Mouse (Mus musculus): ENCODE data around the gene March9. TPM values are rescaled to one million over a fixed set of nuclear protein-coding genes. Genes with fewer than 3 reads are reported as not detected.
A peak's percentile ranks its signal among the peaks of the same experiment; 100 is the strongest.
"Not testable (repeated sequence)": the region's sequence is repeated elsewhere in the genome, so short reads cannot be mapped to it uniquely, and the experiment has no call there.

Gene March9
- polyA plus RNA-seq, 1 experiment, result 1.7 TPM

GRCm38 (mm10) chr10:127063913-127064870 is 4.2 kb upstream of the March9 start:
- peak overlapping the region; percentile 84 for H3K27ac ChIP-seq (ENCODE audit: insufficient read depth, low read depth, low read length)
- peaks cover 20% of the 10 kb centered on the region for H3K4me1 ChIP-seq (ENCODE audit: control insufficient read depth, insufficient read depth, low read length)
- no peak for TF ChIP-seq CTCF (IDR thresholded peaks at IDR 0.05; ENCODE audit: low read depth, low read length)
- peak overlapping the region; percentile 89 for H3K4me3 ChIP-seq (ENCODE audit: insufficient read depth, low read length)

- Histone ChIP-seq H3K27ac (ENCODE audit: insufficient read depth, low read depth, low read length) (peak within 1 kb of the TSS; percentile 84), H3K4me3 (ENCODE audit: insufficient read depth, low read length) (peak within 1 kb of the TSS; percentile 89), H3K4me1 (ENCODE audit: control insufficient read depth, insufficient read depth, low read length) (peaks cover 17% of the 10 kb centered on the region)
- TF ChIP-seq CTCF (IDR thresholded peaks at IDR 0.05; ENCODE audit: low read depth, low read length), result no peak
- TF ChIP-seq POLR2A (IDR thresholded peaks at IDR 0.05; ENCODE audit: borderline replicate concordance, low read depth, low read length), result no peak
Measured at GRCm38 (mm10) chr10:127063239-127063872, 3.4 kb upstream of the March9 start, which contains the start of gene Cdk4. TSS of gene Cdk4 (plus strand) at chr10:127063534.

GRCm38 (mm10) chr10:127062503-127062902 is 2.5 kb upstream of the March9 start:
- H3K4me3 ChIP-seq (ENCODE audit: insufficient read depth, low read length), result no peak overlapping the region
- H3K4me1 ChIP-seq (ENCODE audit: control insufficient read depth, insufficient read depth, low read length), result peaks cover 17% of the 10 kb centered on the region
- peak overlapping the region; percentile 61 for H3K27ac ChIP-seq (ENCODE audit: insufficient read depth, low read depth, low read length)
- TF ChIP-seq POLR2A (IDR thresholded peaks at IDR 0.05; ENCODE audit: borderline replicate concordance, low read depth, low read length) (no peak), CTCF (IDR thresholded peaks at IDR 0.05; ENCODE audit: low read depth, low read length) (no peak)

GRCm38 (mm10) chr10:127062101-127062500 is 2.1 kb upstream of the March9 start:
- Histone ChIP-seq H3K4me1 (ENCODE audit: control insufficient read depth, insufficient read depth, low read length) (peaks cover 17% of the 10 kb centered on the region), H3K27ac (ENCODE audit: insufficient read depth, low read depth, low read length) (peak overlapping the region; percentile 61)
- H3K4me3 ChIP-seq (ENCODE audit: insufficient read depth, low read length), result not testable (repeated sequence)

GRCm38 (mm10) chr10:127061513-127061912 is 1.5 kb upstream of the March9 start:
- no peak overlapping the region for H3K27ac ChIP-seq (ENCODE audit: insufficient read depth, low read depth, low read length)
- H3K4me3 ChIP-seq (ENCODE audit: insufficient read depth, low read length), result no peak overlapping the region
- no peak for TF ChIP-seq CTCF (IDR thresholded peaks at IDR 0.05; ENCODE audit: low read depth, low read length)
- TF ChIP-seq POLR2A (IDR thresholded peaks at IDR 0.05; ENCODE audit: borderline replicate concordance, low read depth, low read length), result no peak
- peaks cover 17% of the 10 kb centered on the region for H3K4me1 ChIP-seq (ENCODE audit: control insufficient read depth, insufficient read depth, low read length)

GRCm38 (mm10) chr10:127061085-127061484 is 1.1 kb upstream of the March9 start:
- Histone ChIP-seq H3K4me1 (ENCODE audit: control insufficient read depth, insufficient read depth, low read length) (peaks cover 17% of the 10 kb centered on the region), H3K4me3 (ENCODE audit: insufficient read depth, low read length) (no peak overlapping the region), H3K27ac (ENCODE audit: insufficient read depth, low read depth, low read length) (no peak overlapping the region)
- TF ChIP-seq CTCF (IDR thresholded peaks at IDR 0.05; ENCODE audit: low read depth, low read length) (no peak), POLR2A (IDR thresholded peaks at IDR 0.05; ENCODE audit: borderline replicate concordance, low read depth, low read length) (no peak)

GRCm38 (mm10) chr10:127059174-127059967 is 613 bp downstream of the March9 start:
- Histone ChIP-seq H3K4me1 (ENCODE audit: control insufficient read depth, insufficient read depth, low read length) (peaks cover 10% of the 10 kb centered on the region), H3K27ac (ENCODE audit: insufficient read depth, low read depth, low read length) (no peak overlapping the region), H3K4me3 (ENCODE audit: insufficient read depth, low read length) (peak overlapping the region; percentile 49)
- TF ChIP-seq CTCF (IDR thresholded peaks at IDR 0.05; ENCODE audit: low read depth, low read length), result no peak
- no peak for TF ChIP-seq POLR2A (IDR thresholded peaks at IDR 0.05; ENCODE audit: borderline replicate concordance, low read depth, low read length)

GRCm38 (mm10) chr10:127058708-127059107 is 1.3 kb downstream of the March9 start:
- H3K4me3 ChIP-seq (ENCODE audit: insufficient read depth, low read length), result peak overlapping the region; percentile 32
- TF ChIP-seq CTCF (IDR thresholded peaks at IDR 0.05; ENCODE audit: low read depth, low read length) (no peak), POLR2A (IDR thresholded peaks at IDR 0.05; ENCODE audit: borderline replicate concordance, low read depth, low read length) (no peak)
- H3K27ac ChIP-seq (ENCODE audit: insufficient read depth, low read depth, low read length), result no peak overlapping the region
- peaks cover 10% of the 10 kb centered on the region for H3K4me1 ChIP-seq (ENCODE audit: control insufficient read depth, insufficient read depth, low read length)

GRCm38 (mm10) chr10:127058161-127058560 is 1.8 kb downstream of the March9 start:
- H3K27ac ChIP-seq (ENCODE audit: insufficient read depth, low read depth, low read length), result no peak overlapping the region
- peak overlapping the region; percentile 32; the same call in 1 of the 2 replicates for H3K4me3 ChIP-seq (ENCODE audit: insufficient read depth, low read length)
- TF ChIP-seq CTCF (IDR thresholded peaks at IDR 0.05; ENCODE audit: low read depth, low read length) (peak; percentile 85), POLR2A (IDR thresholded peaks at IDR 0.05; ENCODE audit: borderline replicate concordance, low read depth, low read length) (no peak)
- H3K4me1 ChIP-seq (ENCODE audit: control insufficient read depth, insufficient read depth, low read length), result peaks cover 10% of the 10 kb centered on the region

Data from bone marrow macrophage, adult 2 months (primary cell).